Mouse (Mus musculus) leukemia stem cell, adult 10-12 weeks (primary cell): ENCODE results near the gene Eri3. TPM values are rescaled to one million over a fixed set of nuclear protein-coding genes. Genes with fewer than 3 reads are reported as not detected.

Experiments
- polyA plus RNA-seq: library from polyadenylated mRNA; stranded (reverse); fragments of >175 nt; gene quantifications from 2 replicates; pipeline ENCODE4 v1.2.3, GENCODE M21; 2012; ENCODE audit warnings: low replicate concordance

The Eri3 gene
- polyA plus RNA-seq: 287 and 347 TPM in 2 replicates

GRCm38 (mm10) chr4:117550140-117550851 is at the start of gene Eri3:
Eri3 (plus strand) TSS chr4:117550365.

GRCm38 (mm10) chr4:117681931-117682461 is 131.8 kb downstream of the Eri3 start, which contains the start of gene Dmap1:
Dmap1 (minus strand) TSS chr4:117682273.

Other genes starting within 250 kb of the Eri3 start
- gene Rnf220, start 53.3 kb upstream of the Eri3 start, polyA plus RNA-seq: 47.2 and 63.0 TPM in 2 replicates
- gene Dmap1, start 131.9 kb downstream of the Eri3 start, polyA plus RNA-seq: 18.0 and 21.7 TPM in 2 replicates
- gene Gm12845, start 174.0 kb downstream of the Eri3 start, polyA plus RNA-seq: not detected in 2 replicates
- gene Klf17, start 215.3 kb downstream of the Eri3 start, polyA plus RNA-seq: not detected in 2 replicates